In genomic region chr4:149233938-149234337, GRCm38 (mm10) we compare ENCODE assay signal across 12 mouse cellular contexts.
DNase-seq lines count a peak whose midpoint lies in the region; TF ChIP-seq lines count a peak whose summit lies in the region.
"Had no signal": no experiment of that assay in that cellular context is flagged by ENCODE, and none has a peak within 500 bp of the region (broad histone marks: within the 10 kb centered on the region; RNA-seq: fewer than 3 reads in every experiment).

No protein-coding gene starts in this region.

- WGBS in lung, adult 2 months, result 31% methylated on average over 9 of the region's 9 CpGs

- no peak overlapping the region for H3K4me3 ChIP-seq in lung, adult 2 months (replicated peaks; ENCODE audit: extremely low read depth, low read depth, low read length)
- H3K4me3 ChIP-seq: limb, embryonic 15.5 days; midbrain, embryonic 10.5 days had no signal

- peak; percentile 17 for DNase-seq in embryo, embryonic 10.5 days (ENCODE audit: low spot score)
- DNase-seq in embryo, embryonic 10 days (ENCODE audit: low spot score), result no peak
- peak; percentile 21 for DNase-seq in lung, postnatal 10 days
- DNase-seq in lung, adult 2 months, result no peak
- peak; percentile 5 for DNase-seq in kidney, adult 18-20 months
- DNase-seq in kidney, postnatal 4 days, result peak; percentile 18 to 48
- no peak for DNase-seq in ovary, postnatal 14 days (ENCODE audit: low spot score)
- DNase-seq in cerebellum, postnatal 4 days (ENCODE audit: low spot score in 2 of 2), result no peak
- DNase-seq: cerebellum, adult 11-12 months; lung, embryonic 14.5 days had no signal

- no peak for TF ChIP-seq CTCF in lung, adult 2 months (IDR thresholded peaks at IDR 0.05; ENCODE audit: insufficient read depth, low read length)

- peaks cover 3% of the 10 kb centered on the region; the same call in 1 of the 2 replicates for H3K4me1 ChIP-seq in lung, adult 2 months (ENCODE audit: control insufficient read depth, insufficient read depth, low read length)
- H3K4me1 ChIP-seq: limb, embryonic 15.5 days; midbrain, embryonic 10.5 days had no signal

- no peak for TF ChIP-seq POLR2A in lung, adult 2 months (IDR thresholded peaks at IDR 0.05; ENCODE audit: borderline replicate concordance, extremely low read depth, low read depth, low read length)

Comparison
In these comparisons a context has a peak if more than half of its experiments do, and no peak if none do; other contexts are left out.
1. DNase-seq: peak in embryo, embryonic 10.5 days (single experiment), lung, postnatal 10 days (single experiment), kidney, adult 18-20 months (single experiment) and kidney, postnatal 4 days (2 of 2); none in embryo, embryonic 10 days (single experiment), lung, adult 2 months (single experiment), ovary, postnatal 14 days (single experiment) and cerebellum, postnatal 4 days (0 of 2).